Mouse (Mus musculus) cortical plate, adult 2 months (tissue): ENCODE measurements around the gene Ophn1.

Experiments used
- CTCF ChIP-seq: fragments of 200-500 bp; IDR thresholded peaks from 2 replicates; pipeline ENCODE4 v1.5.1; 2011; ENCODE audit warnings: mild to moderate bottlenecking, control low read depth, low read length; ENCODE audit not compliant: insufficient read depth; ENCODE audit errors: extremely low read depth
- POLR2A ChIP-seq: fragments of 200-500 bp; IDR thresholded peaks from 2 replicates; pipeline ENCODE4 v1.6.1; 2011; ENCODE audit warnings: mild to moderate bottlenecking, low read length, control low read depth; ENCODE audit not compliant: insufficient read depth; ENCODE audit errors: extremely low read depth

GRCm38 (mm10) chrX:98908910-98909309 lies 18.1 kb upstream of the Ophn1 start:
- TF ChIP-seq CTCF: no peak
- no peak for TF ChIP-seq POLR2A
